Mouse (Mus musculus): ENCODE results near the gene Stat4. TPM values are rescaled to one million over a fixed set of nuclear protein-coding genes. Genes with fewer than 3 reads are reported as not detected.

Gene Stat4
- polyA plus RNA-seq, 1 experiment from 2014 or later: 0.26 TPM

- H3K27me3 ChIP-seq: no peaks in the 10 kb centered on the region
- no peak overlapping the region for H3K4me2 ChIP-seq
- peak; percentile 63 for ATAC-seq (ENCODE audit: low FRiP score, low read depth)
- WGBS: 7% methylated on average over 10 of the region's 10 CpGs
- no peaks in the 10 kb centered on the region for H3K36me3 ChIP-seq
- peaks cover 15% of the 10 kb centered on the region for H3K4me1 ChIP-seq (replicated peaks)
- H3K27ac ChIP-seq (replicated peaks): no peak overlapping the region
- no peak overlapping the region for H3K4me3 ChIP-seq
- no peaks in the 10 kb centered on the region for H3K9me3 ChIP-seq
- H3K9ac ChIP-seq: no peak overlapping the region
Measured at GRCm38 (mm10) chr1:52079724-52080367, 92.9 kb downstream of the Stat4 start.

GRCm38 (mm10) chr1:52080375-52080774 is 93.4 kb downstream of the Stat4 start:
- H3K4me3 ChIP-seq: no peak overlapping the region
- no peaks in the 10 kb centered on the region for H3K27me3 ChIP-seq
- no peak for ATAC-seq (ENCODE audit: low FRiP score, low read depth)
- no peaks in the 10 kb centered on the region for H3K36me3 ChIP-seq
- no peak overlapping the region for H3K27ac ChIP-seq (replicated peaks)
- peaks cover 15% of the 10 kb centered on the region for H3K4me1 ChIP-seq (replicated peaks)
- 6% methylated on average over 8 of the region's 8 CpGs for WGBS
- H3K4me2 ChIP-seq: no peak overlapping the region
- H3K9ac ChIP-seq: no peak overlapping the region
- H3K9me3 ChIP-seq: no peaks in the 10 kb centered on the region

DNA sequence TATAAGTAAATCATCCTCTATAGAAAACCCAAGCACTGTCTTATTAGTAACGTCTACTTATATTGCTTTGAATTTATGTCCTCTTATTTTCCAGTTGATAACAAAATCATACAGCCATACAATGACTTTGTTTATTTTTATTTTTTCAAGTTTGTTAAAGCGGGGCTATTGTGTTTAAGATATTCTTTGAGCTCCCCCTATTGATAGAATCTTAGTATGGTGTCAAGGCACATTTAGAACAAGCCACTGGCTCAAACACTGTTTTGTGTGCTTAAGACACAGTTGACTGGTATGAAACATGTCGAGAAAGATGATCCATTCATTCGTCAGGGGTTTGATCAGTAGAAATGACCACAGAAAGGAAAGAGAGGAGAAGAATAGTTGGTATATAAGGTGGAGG is 99.3 kb downstream of the Stat4 start:
- WGBS: 42% methylated on average over 4 of the region's 4 CpGs
- H3K9ac ChIP-seq: no peak overlapping the region
- no peak overlapping the region for H3K4me3 ChIP-seq
- no peak overlapping the region for H3K27ac ChIP-seq (replicated peaks)
- H3K27me3 ChIP-seq: no peaks in the 10 kb centered on the region
- no peaks in the 10 kb centered on the region for H3K4me1 ChIP-seq (replicated peaks)
- no peak overlapping the region for H3K4me2 ChIP-seq
- H3K9me3 ChIP-seq: no peaks in the 10 kb centered on the region
- no peaks in the 10 kb centered on the region for H3K36me3 ChIP-seq
- ATAC-seq (ENCODE audit: low FRiP score, low read depth): no peak

GRCm38 (mm10) chr1:52087128-52087527 is 100.2 kb downstream of the Stat4 start:
- no peaks in the 10 kb centered on the region for H3K36me3 ChIP-seq
- H3K4me1 ChIP-seq (replicated peaks): no peaks in the 10 kb centered on the region
- 80% methylated on average over 1 of the region's 1 CpGs for WGBS
- H3K9me3 ChIP-seq: no peaks in the 10 kb centered on the region
- H3K9ac ChIP-seq: no peak overlapping the region
- no peak for ATAC-seq (ENCODE audit: low FRiP score, low read depth)
- H3K4me3 ChIP-seq: no peak overlapping the region
- H3K27me3 ChIP-seq: no peaks in the 10 kb centered on the region
- no peak overlapping the region for H3K4me2 ChIP-seq
- no peak overlapping the region for H3K27ac ChIP-seq (replicated peaks)

GRCm38 (mm10) chr1:52088634-52089033 is 101.7 kb downstream of the Stat4 start:
- Histone ChIP-seq H3K4me3 (no peak overlapping the region), H3K9ac (no peak overlapping the region), H3K9me3 (no peaks in the 10 kb centered on the region), H3K4me1 (replicated peaks) (no peaks in the 10 kb centered on the region), H3K4me2 (no peak overlapping the region), H3K27ac (replicated peaks) (no peak overlapping the region), H3K27me3 (no peaks in the 10 kb centered on the region), H3K36me3 (no peaks in the 10 kb centered on the region)
- 86% methylated on average over 4 of the region's 4 CpGs for WGBS
- ATAC-seq (ENCODE audit: low FRiP score, low read depth): no peak

GRCm38 (mm10) chr1:52098618-52099232 is 111.8 kb downstream of the Stat4 start:
- ATAC-seq (ENCODE audit: low FRiP score, low read depth): no peak; the same call in 1 of the 2 replicates
- Histone ChIP-seq H3K27me3 (no peaks in the 10 kb centered on the region), H3K36me3 (no peaks in the 10 kb centered on the region), H3K4me3 (no peak overlapping the region), H3K9me3 (no peaks in the 10 kb centered on the region), H3K9ac (no peak overlapping the region), H3K4me1 (replicated peaks) (no peaks in the 10 kb centered on the region), H3K27ac (replicated peaks) (no peak overlapping the region), H3K4me2 (no peak overlapping the region)
- WGBS: 77% methylated on average over 3 of the region's 3 CpGs

DNA sequence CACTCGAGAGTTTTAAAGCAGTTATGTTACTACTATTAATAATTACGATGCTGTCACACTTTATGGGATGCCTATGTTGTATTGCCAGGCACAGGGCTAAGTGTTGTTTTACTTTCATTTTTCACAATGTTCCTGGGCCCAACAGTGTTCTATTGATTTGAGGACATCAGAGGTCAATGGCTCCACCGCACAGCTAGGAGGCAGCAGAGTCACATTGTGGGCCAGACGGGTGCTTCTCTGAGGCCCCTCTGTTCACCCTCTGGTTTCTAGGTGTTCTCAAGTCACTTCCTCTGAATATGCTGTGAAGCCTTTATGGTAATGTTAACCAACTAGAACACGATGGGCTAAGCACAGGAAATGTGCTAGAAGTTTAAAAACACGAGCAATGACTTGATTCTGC is 113.5 kb downstream of the Stat4 start:
- Histone ChIP-seq H3K4me3 (no peak overlapping the region), H3K27ac (replicated peaks) (no peak overlapping the region), H3K4me1 (replicated peaks) (no peaks in the 10 kb centered on the region), H3K27me3 (no peaks in the 10 kb centered on the region), H3K9me3 (no peaks in the 10 kb centered on the region), H3K4me2 (no peak overlapping the region), H3K36me3 (no peaks in the 10 kb centered on the region), H3K9ac (no peak overlapping the region)
- 70% methylated on average over 6 of the region's 6 CpGs for WGBS
- ATAC-seq (ENCODE audit: low FRiP score, low read depth): no peak

DNA sequence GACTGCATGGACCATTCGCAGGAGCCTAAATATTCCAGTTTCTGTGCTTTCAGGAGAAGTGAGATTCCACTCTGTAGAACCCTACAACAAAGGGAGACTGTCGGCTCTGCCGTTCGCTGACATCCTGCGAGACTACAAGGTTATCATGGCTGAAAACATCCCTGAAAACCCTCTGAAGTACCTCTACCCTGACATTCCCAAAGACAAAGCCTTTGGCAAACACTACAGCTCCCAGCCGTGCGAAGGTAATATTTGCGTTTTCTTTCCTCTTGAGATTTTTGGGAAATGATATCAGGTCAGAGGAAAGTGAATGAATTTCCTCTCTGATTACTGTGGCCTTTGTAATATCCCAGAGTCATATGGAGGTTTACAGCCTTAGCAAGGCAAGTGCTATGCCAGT is 115.8 kb downstream of the Stat4 start:
- Histone ChIP-seq H3K27me3 (no peaks in the 10 kb centered on the region), H3K4me3 (no peak overlapping the region), H3K9ac (no peak overlapping the region), H3K4me2 (no peak overlapping the region), H3K4me1 (replicated peaks) (no peaks in the 10 kb centered on the region), H3K27ac (replicated peaks) (no peak overlapping the region), H3K9me3 (no peaks in the 10 kb centered on the region), H3K36me3 (no peaks in the 10 kb centered on the region)
- no peak for ATAC-seq (ENCODE audit: low FRiP score, low read depth)
- 92% methylated on average over 8 of the region's 8 CpGs for WGBS

DNA sequence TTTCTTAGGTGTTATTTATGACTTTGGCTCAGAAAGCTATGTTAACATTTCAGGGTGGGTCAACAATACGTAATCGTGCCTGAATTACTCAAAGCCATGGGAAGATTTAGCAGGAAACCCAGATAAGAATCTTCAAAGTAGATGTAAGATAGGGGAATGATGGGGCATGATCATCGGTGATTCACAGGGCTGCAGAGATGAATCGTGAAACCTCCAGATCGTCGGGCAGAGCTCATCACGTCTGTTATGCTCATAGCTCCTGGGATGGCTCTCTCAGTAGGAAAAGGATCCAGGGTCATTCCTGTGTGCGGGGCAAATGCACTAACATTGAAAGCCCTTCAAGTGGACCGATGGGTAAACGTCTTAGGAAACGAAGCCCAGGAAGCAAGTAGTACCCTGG is 120.3 kb downstream of the Stat4 start:
- no peak for ATAC-seq (ENCODE audit: low FRiP score, low read depth)
- H3K36me3 ChIP-seq: no peaks in the 10 kb centered on the region
- H3K27me3 ChIP-seq: no peaks in the 10 kb centered on the region
- H3K4me3 ChIP-seq: no peak overlapping the region
- no peak overlapping the region for H3K27ac ChIP-seq (replicated peaks)
- no peaks in the 10 kb centered on the region for H3K4me1 ChIP-seq (replicated peaks)
- WGBS: 92% methylated on average over 11 of the region's 11 CpGs
- H3K9me3 ChIP-seq: no peaks in the 10 kb centered on the region
- no peak overlapping the region for H3K4me2 ChIP-seq
- no peak overlapping the region for H3K9ac ChIP-seq

- Histone ChIP-seq H3K27ac (replicated peaks) (no peak overlapping the region), H3K9me3 (no peaks in the 10 kb centered on the region), H3K4me3 (no peak overlapping the region), H3K4me2 (no peak overlapping the region), H3K27me3 (no peaks in the 10 kb centered on the region), H3K9ac (no peak overlapping the region), H3K4me1 (replicated peaks) (peaks cover 6% of the 10 kb centered on the region), H3K36me3 (no peaks in the 10 kb centered on the region)
- ATAC-seq (ENCODE audit: low FRiP score, low read depth): no peak
- WGBS: 71% methylated on average over 3 of the region's 3 CpGs
Measured at GRCm38 (mm10) chr1:52111217-52111616, 124.3 kb downstream of the Stat4 start.

- Histone ChIP-seq H3K4me3 (no peak overlapping the region), H3K4me1 (replicated peaks) (peaks cover 6% of the 10 kb centered on the region), H3K27me3 (no peaks in the 10 kb centered on the region), H3K36me3 (no peaks in the 10 kb centered on the region), H3K4me2 (no peak overlapping the region), H3K27ac (replicated peaks) (no peak overlapping the region), H3K9ac (no peak overlapping the region), H3K9me3 (no peaks in the 10 kb centered on the region)
- ATAC-seq (ENCODE audit: low FRiP score, low read depth): no peak
- 93% methylated on average over 1 of the region's 1 CpGs for WGBS
Measured at GRCm38 (mm10) chr1:52112301-52112700, 125.4 kb downstream of the Stat4 start.

DNA sequence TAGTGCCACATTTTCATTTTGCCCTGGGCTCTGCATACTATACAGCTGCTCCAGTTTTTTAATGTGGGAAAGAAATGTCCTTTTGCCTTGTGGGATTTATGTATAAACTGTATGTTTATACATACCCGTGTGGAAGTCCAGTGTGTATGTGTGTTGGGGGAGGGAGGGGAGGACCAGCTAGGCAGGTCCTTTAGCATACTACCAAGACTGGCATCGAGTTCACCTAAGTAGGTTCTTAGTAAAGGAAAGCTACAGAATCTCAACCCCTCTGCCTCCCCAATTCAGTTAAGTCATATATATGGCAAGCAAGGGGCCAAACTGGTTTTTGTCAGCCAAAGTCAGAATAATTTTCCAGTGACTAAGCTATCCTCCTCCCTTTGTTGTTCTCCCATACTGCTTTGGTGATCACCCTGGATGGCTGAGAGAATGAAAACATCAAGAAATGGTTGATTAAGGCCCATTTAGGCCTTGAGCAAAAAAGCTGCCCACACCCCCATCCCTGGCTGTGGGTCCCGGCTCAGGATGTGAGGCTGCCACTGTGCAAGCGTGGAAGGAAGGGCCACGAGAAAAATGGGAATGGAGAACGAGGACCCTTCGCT is 126.2 kb downstream of the Stat4 start:
- ATAC-seq (ENCODE audit: low FRiP score, low read depth): peak; percentile 40
- H3K4me3 ChIP-seq: peak overlapping the region; percentile 34
- peak overlapping the region; percentile 63 for H3K4me2 ChIP-seq
- H3K36me3 ChIP-seq: no peaks in the 10 kb centered on the region
- peak overlapping the region; percentile 86 for H3K27ac ChIP-seq (replicated peaks)
- no peaks in the 10 kb centered on the region for H3K27me3 ChIP-seq
- peaks cover 6% of the 10 kb centered on the region for H3K4me1 ChIP-seq (replicated peaks)
- 26% methylated on average over 7 of the region's 7 CpGs for WGBS
- peak overlapping the region; percentile 39; the same call in 1 of the 2 replicates for H3K9ac ChIP-seq
- H3K9me3 ChIP-seq: no peaks in the 10 kb centered on the region
